ENCODE assay signal across 18 mouse cellular contexts in genomic region chr19:56992978-56993545, GRCm38 (mm10). TPM values are rescaled to one million over a fixed set of nuclear protein-coding genes. Genes with fewer than 3 reads are reported as not detected.
"Had no signal": no experiment of that assay in that cellular context is flagged by ENCODE, and none has a peak within 500 bp of the region (broad histone marks: within the 10 kb centered on the region; RNA-seq: fewer than 3 reads in every experiment).

No protein-coding gene starts in this region.

- H3K27me3 ChIP-seq: limb, embryonic 13.5 days; liver, embryonic 12.5 days; liver, embryonic 15.5 days; lung, embryonic 15.5 days had no signal

- ATAC-seq: liver, embryonic 12.5 days; midbrain, embryonic 16.5 days had no signal

- H3K4me2 ChIP-seq: limb, embryonic 13.5 days; liver, embryonic 12.5 days; liver, embryonic 15.5 days; lung, embryonic 15.5 days; midbrain, embryonic 12.5 days had no signal

- H3K4me3 ChIP-seq: limb, embryonic 10.5 days; limb, embryonic 13.5 days; liver, embryonic 12.5 days; liver, embryonic 15.5 days; lung, embryonic 15.5 days; megakaryocyte, embryonic 14.5 days; midbrain, embryonic 12.5 days had no signal

- DNase-seq: liver; lung, postnatal 10 days; lung, postnatal 36 days; right cerebral cortex, postnatal 14 days; right cerebral cortex, postnatal 4 days; thymus, adult 2 months; thymus, postnatal 14 days; thymus, postnatal 4 days had no signal

- H3K36me3 ChIP-seq: limb, embryonic 10.5 days; limb, embryonic 13.5 days; liver, embryonic 12.5 days; liver, embryonic 15.5 days; lung, embryonic 15.5 days; midbrain, embryonic 12.5 days had no signal

- H3K27ac ChIP-seq: limb, embryonic 10.5 days; limb, embryonic 13.5 days; liver, embryonic 12.5 days; liver, embryonic 15.5 days; lung, embryonic 15.5 days; midbrain, embryonic 12.5 days; stomach, postnatal 0 days had no signal

- H3K4me1 ChIP-seq: liver, embryonic 12.5 days; liver, embryonic 15.5 days; megakaryocyte, embryonic 14.5 days had no signal

RNA-seq across cellular contexts. Expression of gene Afap1l2, which starts 15.0 kb away (rescaled TPM):
- total RNA-seq: monocyte, adult 5-6 weeks had no signal
